Mouse (Mus musculus): Measurements from ENCODE around the gene Pwp2.

Gene Pwp2

GRCm38 (mm10) chr10:78171057-78171456 is 13.9 kb downstream of the Pwp2 start:
- no peak for DNase-seq (ENCODE audit: low spot score)

GRCm38 (mm10) chr10:78170445-78170844 is 14.5 kb downstream of the Pwp2 start:
- DNase-seq (ENCODE audit: low spot score): no peak

DNA sequence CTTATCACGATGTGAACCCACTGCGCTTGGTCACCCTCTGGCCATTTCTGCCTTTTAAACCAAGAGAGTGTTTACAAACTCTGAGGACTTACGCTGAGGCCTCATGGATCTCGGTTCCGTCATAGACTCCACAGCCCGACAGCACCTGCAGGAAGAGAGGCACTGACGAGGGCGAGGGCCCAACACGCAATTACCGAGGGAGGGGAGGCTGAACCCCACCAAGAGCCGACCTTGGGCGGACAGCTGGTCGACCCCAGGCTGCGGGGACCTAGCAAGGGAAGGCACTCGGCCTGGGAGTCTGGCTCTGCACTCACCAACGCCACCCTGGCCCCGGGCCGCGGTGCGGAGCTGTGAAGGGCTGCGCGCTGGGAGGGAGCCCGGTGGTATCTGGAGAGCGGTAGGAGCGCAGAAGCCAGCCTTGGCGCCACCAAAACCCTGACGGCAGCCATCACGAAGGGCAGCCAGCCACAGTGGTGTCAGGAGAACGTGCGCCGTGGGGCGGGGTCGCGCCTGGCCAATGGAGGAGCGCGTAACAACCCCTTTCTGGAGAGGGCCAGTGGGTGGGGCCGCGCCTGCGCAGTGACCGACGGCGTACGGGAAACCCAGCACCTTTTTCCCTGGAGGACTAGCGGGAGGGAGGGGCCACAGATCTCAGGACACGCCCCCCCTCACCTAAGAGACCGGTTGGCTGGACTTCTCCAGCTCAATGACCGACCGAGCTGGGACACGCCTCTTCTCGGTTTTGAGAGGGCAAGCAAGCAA is 15.5 kb downstream of the Pwp2 start, which contains the start of gene D10Jhu81e:
Gene D10Jhu81e, minus strand, starts transcription at position 502 of the 762 bp plus-strand sequence.
- peak; percentile 99 for DNase-seq (ENCODE audit: low spot score)

GRCm38 (mm10) chr10:78168792-78169191 is 16.2 kb downstream of the Pwp2 start:
- no peak for DNase-seq (ENCODE audit: low spot score)

GRCm38 (mm10) chr10:78167775-78168174 is 17.2 kb downstream of the Pwp2 start:
- no peak for DNase-seq (ENCODE audit: low spot score)

GRCm38 (mm10) chr10:78167333-78167732 is 17.6 kb downstream of the Pwp2 start:
- DNase-seq (ENCODE audit: low spot score): no peak

GRCm38 (mm10) chr10:78165256-78166005 is 19.5 kb downstream of the Pwp2 start:
- DNase-seq (ENCODE audit: low spot score): no peak

- no peak for DNase-seq (ENCODE audit: low spot score)
These were observed 20.2 kb downstream of the Pwp2 start for GRCm38 (mm10) chr10:78164786-78165185.

- peak; percentile 47 for DNase-seq (ENCODE audit: low spot score)
These were observed 21.0 kb downstream of the Pwp2 start for GRCm38 (mm10) chr10:78163923-78164322.

GRCm38 (mm10) chr10:78163241-78163640 is 21.7 kb downstream of the Pwp2 start:
- DNase-seq (ENCODE audit: low spot score): no peak

DNA sequence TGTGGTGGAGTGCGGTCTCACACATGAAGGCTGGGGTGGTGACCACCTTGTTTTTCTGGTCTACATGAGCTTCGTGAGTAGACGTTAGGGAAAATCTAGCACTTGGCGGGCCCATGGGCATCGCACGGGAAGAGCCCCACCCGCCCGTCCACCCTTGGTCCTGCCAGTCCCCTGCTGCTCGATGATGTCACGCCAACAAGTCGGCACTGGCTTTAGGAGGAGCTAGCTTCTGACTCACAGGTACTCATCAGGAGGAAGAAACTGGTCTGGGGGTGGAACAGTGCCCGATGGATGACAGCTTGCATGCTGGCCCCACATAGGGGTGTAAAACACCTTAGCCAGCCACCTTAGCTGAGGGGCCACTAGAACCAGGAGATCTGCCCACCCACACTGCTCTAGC is 22.3 kb downstream of the Pwp2 start:
- no peak for DNase-seq (ENCODE audit: low spot score)

DNA sequence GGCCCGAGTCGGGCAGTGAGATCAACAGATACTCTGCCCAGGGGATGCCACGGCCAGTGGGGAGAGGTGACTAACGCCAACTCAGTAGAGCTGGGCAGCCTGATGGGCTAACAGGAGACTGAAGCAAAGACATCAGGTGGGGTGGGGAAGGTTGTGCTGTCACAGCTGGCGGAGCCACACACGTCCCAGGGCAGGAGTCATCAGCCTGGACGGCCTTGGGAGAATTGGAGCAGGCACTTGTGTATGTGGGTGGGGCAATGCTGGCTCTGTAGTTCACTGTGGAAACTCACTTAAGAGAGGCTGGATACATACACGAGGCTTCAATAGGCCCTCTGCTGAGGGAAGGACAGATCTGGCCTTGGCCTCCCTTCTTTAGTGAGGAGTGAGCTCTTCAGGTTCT is 23.9 kb downstream of the Pwp2 start:
- DNase-seq (ENCODE audit: low spot score): no peak

GRCm38 (mm10) chr10:78160369-78161095 is 24.4 kb downstream of the Pwp2 start:
- no peak for DNase-seq (ENCODE audit: low spot score)

- peak; percentile 83 for DNase-seq (ENCODE audit: low spot score)
These were observed 25.0 kb downstream of the Pwp2 start for GRCm38 (mm10) chr10:78159906-78160305.

DNA sequence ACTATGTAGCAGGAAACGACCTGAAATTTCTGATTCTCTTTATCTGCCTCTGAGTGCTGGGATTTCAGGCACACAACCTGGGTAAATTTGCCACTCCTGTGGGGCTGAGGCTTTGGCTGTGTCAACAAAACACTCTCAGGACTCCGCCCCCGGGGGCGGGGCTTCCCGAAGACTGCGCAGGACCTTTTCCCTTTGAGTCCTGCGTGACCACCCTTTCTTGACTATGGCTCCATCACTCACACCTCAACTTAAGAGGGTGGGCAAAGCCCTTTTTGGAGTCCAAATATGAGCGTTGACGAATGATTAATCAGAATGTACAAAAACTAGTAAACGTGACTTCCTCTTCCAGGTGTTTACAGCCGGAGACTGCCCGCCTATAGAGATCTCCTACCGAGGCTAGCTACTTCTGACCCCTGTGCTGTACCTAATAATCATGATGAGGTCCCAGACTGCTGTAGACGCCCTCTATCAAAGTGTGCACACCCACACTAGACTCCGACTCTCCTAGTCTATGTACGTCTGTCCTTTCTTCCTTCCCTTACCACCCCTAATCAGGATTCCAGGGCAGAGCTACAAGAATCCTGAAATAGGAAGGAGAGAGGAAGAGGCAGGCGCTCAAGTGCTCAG is 25.6 kb downstream of the Pwp2 start:
- peak; percentile 72 for DNase-seq (ENCODE audit: low spot score)

- DNase-seq (ENCODE audit: low spot score): peak; percentile 80
These were observed 26.9 kb downstream of the Pwp2 start for GRCm38 (mm10) chr10:78158041-78158440.

DNA sequence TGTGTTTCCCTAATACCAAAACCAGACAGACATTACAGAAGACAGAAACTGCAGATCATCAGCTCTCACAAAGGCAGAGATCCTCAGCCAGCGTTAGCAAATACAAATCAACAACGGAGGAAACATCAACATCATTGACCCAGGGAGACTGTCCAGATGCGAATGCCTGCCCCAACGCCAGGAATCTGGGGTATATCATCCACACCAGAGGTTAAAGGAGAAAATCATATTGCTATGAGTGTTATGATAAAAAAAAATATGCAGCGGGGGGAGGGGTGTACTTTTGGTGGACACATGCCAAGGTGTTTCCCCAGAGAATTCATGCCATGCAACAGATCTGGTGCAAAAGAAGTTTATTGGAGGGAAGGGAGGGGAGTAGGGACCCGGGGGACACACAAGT is 28.0 kb downstream of the Pwp2 start:
- DNase-seq (ENCODE audit: low spot score): no peak

- no peak for DNase-seq (ENCODE audit: low spot score)
These were observed 35.8 kb downstream of the Pwp2 start for GRCm38 (mm10) chr10:78148834-78149766.

DNA sequence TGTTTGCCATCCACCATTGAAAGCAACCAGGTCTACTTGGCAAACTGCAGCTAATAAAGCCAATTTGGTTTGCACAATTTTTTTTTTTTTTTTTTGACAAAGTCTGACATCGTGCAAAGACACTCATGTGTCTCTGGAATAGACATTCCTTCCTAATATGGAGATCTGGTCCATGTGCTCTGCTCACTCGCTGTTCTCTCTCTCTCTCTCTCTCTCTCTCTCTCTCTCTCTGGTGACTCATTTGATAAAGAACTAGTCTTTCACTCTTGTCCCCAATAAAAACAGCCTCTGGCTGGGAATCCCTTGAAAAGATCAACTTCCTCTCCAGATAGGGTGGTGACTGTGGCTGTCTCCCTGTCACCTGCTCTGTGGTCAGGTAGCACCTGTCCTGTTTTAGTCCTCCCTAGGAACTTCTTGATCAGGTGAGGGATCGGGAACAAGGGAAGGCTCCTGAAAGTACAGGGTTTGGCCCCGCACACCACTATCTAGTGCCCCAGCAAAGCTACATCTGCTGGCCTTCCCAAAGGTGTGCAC is 37.0 kb downstream of the Pwp2 start:
- no peak for DNase-seq (ENCODE audit: low spot score)

GRCm38 (mm10) chr10:78143727-78144505 is 41.0 kb downstream of the Pwp2 start:
- DNase-seq (ENCODE audit: low spot score): peak; percentile 34
